Mouse (Mus musculus): ENCODE results near the gene Cxcr1. TPM values are rescaled to one million over a fixed set of nuclear protein-coding genes. Genes with fewer than 3 reads are reported as not detected.
"Not testable (repeated sequence)": the region's sequence is repeated elsewhere in the genome, so short reads cannot be mapped to it uniquely, and the experiment has no call there.

Gene Cxcr1
- total RNA-seq, 2 experiments from 2014 or later = not detected

DNA sequence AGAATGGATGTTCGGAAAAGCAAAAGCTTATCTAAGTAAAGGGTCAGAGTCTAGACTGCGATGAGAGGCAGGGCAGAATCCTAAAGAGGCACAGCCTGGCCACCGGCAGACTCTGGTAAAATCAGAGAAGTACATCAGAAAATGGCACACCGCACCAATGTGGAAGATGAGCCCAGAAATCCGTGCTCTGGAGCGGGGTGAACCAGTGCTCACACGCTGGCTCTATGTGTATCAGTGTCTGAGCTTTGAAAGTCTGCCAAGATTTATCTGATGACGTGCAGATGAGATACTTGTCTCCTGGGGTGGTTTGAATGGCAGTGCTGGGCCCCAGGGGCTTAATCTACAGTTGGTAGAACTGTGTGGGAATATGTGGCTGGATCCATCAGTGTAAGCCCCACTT, 4.6 kb upstream of the Cxcr1 start:
- intact Hi-C loops (cut with DNase I) = loop anchor here (5.0 kb wide), 1 partner anchor 297 kb away; no protein-coding TSS in a partner anchor
- DNase-seq (ENCODE audit: extremely low spot score in 1 of 2, low spot score in 2 of 2) = no peak

DNA sequence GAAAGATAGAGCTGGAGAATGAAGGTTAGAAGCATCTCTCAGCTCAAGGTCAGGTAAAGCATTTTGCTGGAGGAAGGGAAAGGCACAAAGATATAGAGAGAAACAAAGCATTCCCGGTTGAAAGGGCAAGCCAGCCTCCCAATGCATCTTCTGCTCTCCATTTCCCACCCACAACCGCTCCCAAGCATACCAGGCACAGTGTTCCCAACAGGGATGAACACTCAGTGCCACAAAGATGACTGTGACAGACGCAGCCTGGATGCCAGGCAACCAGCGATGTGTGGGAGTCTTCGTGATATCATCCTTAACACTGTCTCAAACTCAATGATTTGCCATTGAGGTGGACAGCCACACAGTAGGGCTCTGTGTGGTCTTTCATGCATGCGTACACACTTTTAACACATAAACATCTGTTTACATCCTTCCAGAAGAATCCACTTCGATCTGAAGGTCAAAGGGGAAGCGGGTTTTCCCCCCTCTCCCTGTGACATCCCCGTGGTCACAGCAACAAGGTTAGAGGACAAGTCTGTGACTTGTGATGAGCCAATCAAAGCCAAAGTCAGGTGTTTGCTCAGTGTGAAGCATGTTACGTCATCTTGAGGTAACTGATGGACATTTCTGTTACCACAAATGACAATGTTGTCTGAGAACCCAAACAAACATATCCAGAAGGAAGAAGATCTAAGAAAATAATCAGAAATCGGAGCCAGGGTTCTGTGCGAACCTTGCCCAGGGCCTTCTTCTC, 3.5 kb upstream of the Cxcr1 start:
- intact Hi-C loops (cut with DNase I) = loop anchor here (5.0 kb wide), 1 partner anchor 296 kb away; no protein-coding TSS in a partner anchor

DNA sequence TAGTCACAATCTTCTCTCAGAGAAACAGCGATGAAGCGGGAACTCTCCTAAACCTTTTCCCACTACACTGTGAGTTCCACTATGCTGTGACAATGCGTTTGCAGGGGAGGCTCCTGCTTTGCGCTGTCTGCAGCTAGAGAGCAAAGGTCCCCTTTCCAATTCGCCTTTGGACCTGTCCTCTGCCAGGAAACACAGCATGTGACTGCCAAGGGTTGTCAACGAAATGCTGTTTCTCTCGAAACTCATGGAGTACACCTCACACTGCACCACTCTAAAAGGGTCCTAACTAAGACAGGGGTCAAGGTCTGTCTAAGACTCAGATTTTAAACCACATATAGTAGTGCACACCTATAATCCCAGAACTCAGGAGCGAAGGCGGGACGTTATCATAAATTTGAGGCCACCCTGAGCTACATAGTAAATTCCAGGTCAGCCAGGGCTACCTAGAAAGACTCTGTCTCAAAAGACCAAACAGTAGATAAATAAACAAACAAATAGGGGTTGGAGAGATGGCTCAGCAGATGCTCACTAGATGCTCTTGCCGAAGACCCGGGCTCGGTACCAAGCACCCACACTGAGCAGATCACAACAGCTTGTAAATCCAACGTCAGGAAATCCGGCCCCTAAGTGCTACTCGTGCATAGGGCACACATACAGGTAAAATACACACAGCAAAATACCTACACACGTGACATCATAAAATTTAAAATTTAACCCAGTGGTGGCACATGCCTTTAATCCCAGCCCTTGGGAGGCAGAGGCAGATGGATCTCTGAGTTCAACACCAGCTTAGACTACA, 2.4 kb upstream of the Cxcr1 start:
- no peak for DNase-seq (ENCODE audit: extremely low spot score in 1 of 2, low spot score in 2 of 2)
- intact Hi-C loops (cut with DNase I) = loop anchor here (5.0 kb wide), 1 partner anchor 295 kb away; no protein-coding TSS in a partner anchor

More for the DNA sequence above, 3.5 kb upstream of the Cxcr1 start:
- peak in 1 of 2 experiments; percentile 31 for DNase-seq (ENCODE audit: extremely low spot score in 1 of 2, low spot score in 2 of 2)

- no peak for DNase-seq (ENCODE audit: extremely low spot score in 1 of 2, low spot score in 2 of 2)
- intact Hi-C loops (cut with DNase I) = loop anchor here (5.0 kb wide), 1 partner anchor 294 kb away; no protein-coding TSS in a partner anchor
Measured at GRCm38 (mm10) chr1:74195961-74196360, 1.5 kb upstream of the Cxcr1 start.

DNA sequence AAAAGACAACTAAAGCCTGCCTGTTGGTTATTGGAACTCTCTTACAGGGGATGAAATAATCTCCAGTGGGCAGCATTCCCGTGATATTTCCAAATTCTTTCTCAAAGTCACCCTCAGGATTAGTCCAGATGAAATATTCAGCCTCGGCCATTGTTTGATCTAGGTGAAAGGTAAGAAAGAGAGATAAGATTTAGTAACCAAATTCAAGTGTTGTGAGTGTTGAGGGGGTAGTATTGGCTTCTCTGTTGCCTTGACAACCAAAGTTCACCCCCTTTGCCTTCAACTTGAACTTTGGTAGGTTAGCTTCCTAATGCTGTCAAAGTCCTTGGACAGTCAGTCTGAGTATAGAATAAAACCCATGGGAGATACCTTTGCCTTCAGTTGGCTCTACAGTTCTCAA, 1.7 kb downstream of the Cxcr1 start:
- DNase-seq (ENCODE audit: extremely low spot score in 1 of 2, low spot score in 2 of 2) = no peak
- intact Hi-C loops (cut with DNase I) = no loop called here

DNA sequence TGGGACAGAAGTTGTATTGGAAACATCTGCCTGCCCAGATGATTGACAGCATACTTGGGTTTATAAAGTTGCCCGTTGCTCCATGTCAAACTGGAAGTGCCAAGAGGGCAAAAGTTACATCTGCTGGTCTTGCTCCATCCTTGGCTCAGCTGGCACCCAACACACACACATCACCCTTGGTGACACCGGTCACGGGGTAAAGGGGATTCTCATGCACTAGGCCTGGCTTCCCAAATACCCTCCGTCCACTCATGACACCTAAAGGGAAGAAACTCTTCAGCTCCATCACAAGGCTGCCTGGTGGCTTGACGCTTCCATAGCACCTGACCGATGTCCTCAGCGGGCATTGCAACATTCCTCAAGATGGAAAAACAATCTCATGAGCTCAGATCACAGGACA, 4.0 kb downstream of the Cxcr1 start:
- no peak for DNase-seq (ENCODE audit: extremely low spot score in 1 of 2, low spot score in 2 of 2)
- intact Hi-C loops (cut with DNase I) = no loop called here

GRCm38 (mm10) chr1:74183006-74183405, 11.4 kb downstream of the Cxcr1 start:
- no peak for DNase-seq (ENCODE audit: extremely low spot score in 1 of 2, low spot score in 2 of 2)
- intact Hi-C loops (cut with DNase I) = no loop called here

GRCm38 (mm10) chr1:74181462-74181861, 13.0 kb downstream of the Cxcr1 start:
- intact Hi-C loops (cut with DNase I) = no loop called here
- DNase-seq (ENCODE audit: extremely low spot score in 1 of 2, low spot score in 2 of 2) = no peak

- DNase-seq (ENCODE audit: extremely low spot score in 1 of 2, low spot score in 2 of 2) = no peak
- intact Hi-C loops (cut with DNase I) = no loop called here
Measured at GRCm38 (mm10) chr1:74179624-74180408, 14.6 kb downstream of the Cxcr1 start.

- no peak for DNase-seq (ENCODE audit: extremely low spot score in 1 of 2, low spot score in 2 of 2)
- intact Hi-C loops (cut with DNase I) = no loop called here
Measured at GRCm38 (mm10) chr1:74178618-74179017, 15.8 kb downstream of the Cxcr1 start.

- intact Hi-C loops (cut with DNase I) = no loop called here
- no peak for DNase-seq (ENCODE audit: extremely low spot score in 1 of 2, low spot score in 2 of 2)
Measured at GRCm38 (mm10) chr1:74175731-74176130, 18.7 kb downstream of the Cxcr1 start.

- intact Hi-C loops (cut with DNase I) = no loop called here
Measured at GRCm38 (mm10) chr1:74172722-74173121, 21.7 kb downstream of the Cxcr1 start.

GRCm38 (mm10) chr1:74169721-74170120, 24.7 kb downstream of the Cxcr1 start:
- DNase-seq (ENCODE audit: extremely low spot score in 1 of 2, low spot score in 2 of 2) = no peak
- intact Hi-C loops (cut with DNase I) = no loop called here

More at GRCm38 (mm10) chr1:74172722-74173121, 21.7 kb downstream of the Cxcr1 start:
- DNase-seq (ENCODE audit: extremely low spot score in 1 of 2, low spot score in 2 of 2) = no peak

GRCm38 (mm10) chr1:74167136-74167535, 27.3 kb downstream of the Cxcr1 start:
- intact Hi-C loops (cut with DNase I) = no loop called here
- DNase-seq (ENCODE audit: extremely low spot score in 1 of 2, low spot score in 2 of 2) = peak in 1 of 2 experiments; percentile 38

- intact Hi-C loops (cut with DNase I) = no loop called here
- no peak for DNase-seq (ENCODE audit: extremely low spot score in 1 of 2, low spot score in 2 of 2)
Measured at GRCm38 (mm10) chr1:74160036-74160435, 34.4 kb downstream of the Cxcr1 start.

- intact Hi-C loops (cut with DNase I); DNase-seq (ENCODE audit: extremely low spot score in 1 of 2, low spot score in 2 of 2): not testable (repeated sequence)
Measured at GRCm38 (mm10) chr1:74159613-74160012, 34.8 kb downstream of the Cxcr1 start.

DNA sequence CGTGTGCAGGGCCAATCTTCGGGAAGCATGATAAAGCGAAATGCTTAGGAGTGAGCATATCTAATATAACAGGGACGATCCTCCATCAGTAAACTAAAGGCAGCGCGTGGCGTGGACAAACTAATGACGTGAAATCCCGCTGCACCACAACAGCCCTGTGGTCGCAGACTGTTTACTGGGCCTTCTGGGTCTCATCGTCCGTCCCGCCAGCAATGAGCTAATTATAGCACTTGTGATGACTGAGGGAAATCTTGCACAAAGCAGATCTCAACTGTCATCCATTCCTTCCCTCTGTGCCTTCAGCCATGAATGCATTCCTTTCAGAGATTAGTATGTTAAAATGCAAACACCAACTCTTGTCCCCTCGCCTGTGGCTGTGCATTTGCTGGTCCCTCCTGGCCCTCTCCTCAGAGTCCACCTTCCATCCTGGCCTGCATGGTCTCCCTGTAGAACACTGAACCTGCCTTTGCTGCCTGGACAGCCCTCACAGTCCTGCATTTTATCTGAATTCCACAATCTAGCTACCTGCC, 38.0 kb downstream of the Cxcr1 start:
- intact Hi-C loops (cut with DNase I) = no loop called here
- no peak for DNase-seq (ENCODE audit: extremely low spot score in 1 of 2, low spot score in 2 of 2)

- intact Hi-C loops (cut with DNase I) = no loop called here
- no peak for DNase-seq (ENCODE audit: extremely low spot score in 1 of 2, low spot score in 2 of 2)
Measured at GRCm38 (mm10) chr1:74155435-74156012, 38.9 kb downstream of the Cxcr1 start.

Data from left cerebral cortex, postnatal 10 days (tissue).